Mouse (Mus musculus) CH12.LX (cell line): ENCODE results near the gene Myh11.

ENCODE experiments used
- CHD2 ChIP-seq: IDR thresholded peaks from 2 replicates; pipeline ENCODE4 v1.6.1; 2011; ENCODE audit warnings: low read length, improper control_type of control experiment
- JUN ChIP-seq: IDR thresholded peaks from 2 replicates; pipeline ENCODE4 v1.6.1; 2011; ENCODE audit warnings: low read depth, mild to moderate bottlenecking, low read length, improper control_type of control experiment, moderate library complexity; ENCODE audit not compliant: insufficient read depth
- NELFE ChIP-seq: IDR thresholded peaks from 2 replicates; pipeline ENCODE4 v1.6.1; 2011; ENCODE audit warnings: low read depth, low read length, improper control_type of control experiment
- RAD21 ChIP-seq: IDR thresholded peaks from 2 replicates; pipeline ENCODE4 v1.6.1; 2011; ENCODE audit warnings: low read depth, mild to moderate bottlenecking, low read length, improper control_type of control experiment, moderate library complexity
- ZC3H11A ChIP-seq: IDR thresholded peaks from 2 replicates; pipeline ENCODE4 v1.6.1; 2012; ENCODE audit warnings: low read depth, mild to moderate bottlenecking, inconsistent platforms, low read length, improper control_type of control experiment

DNA sequence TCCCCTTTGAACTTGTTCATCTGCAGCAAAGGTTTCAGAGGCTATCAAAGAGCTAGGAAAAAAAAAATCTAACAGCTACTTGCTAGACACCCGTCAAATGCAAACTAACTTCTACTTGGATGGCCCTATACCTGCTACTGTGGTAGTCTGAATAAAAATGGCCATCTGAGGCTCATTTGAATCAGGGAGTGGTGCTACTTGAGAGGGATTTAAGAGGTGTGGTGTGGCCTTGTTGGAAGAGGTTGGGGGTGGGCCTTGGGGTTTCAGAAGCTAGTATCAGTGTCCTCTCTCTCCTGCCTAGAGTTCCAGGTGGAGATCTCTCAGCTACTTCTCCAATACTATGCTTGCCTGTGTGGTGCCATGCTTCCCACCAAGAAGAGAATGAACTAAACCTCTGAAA, 15.3 kb upstream of the Myh11 start:
- TF ChIP-seq ZC3H11A (no peak), CHD2 (no peak), RAD21 (no peak), JUN (no peak), NELFE (no peak)
